Mouse (Mus musculus) heart, adult 11 months (tissue): ENCODE measurements around the gene Pde6d.
A peak's percentile ranks its signal among the peaks of the same experiment; 100 is the strongest.
"Not testable (repeated sequence)": the region's sequence is repeated elsewhere in the genome, so short reads cannot be mapped to it uniquely, and the experiment has no call there.

Experiments used
- DNase-seq: peaks from one replicate; pipeline ENCODE4 v3.0.0; 2022

Pde6d gene

DNA sequence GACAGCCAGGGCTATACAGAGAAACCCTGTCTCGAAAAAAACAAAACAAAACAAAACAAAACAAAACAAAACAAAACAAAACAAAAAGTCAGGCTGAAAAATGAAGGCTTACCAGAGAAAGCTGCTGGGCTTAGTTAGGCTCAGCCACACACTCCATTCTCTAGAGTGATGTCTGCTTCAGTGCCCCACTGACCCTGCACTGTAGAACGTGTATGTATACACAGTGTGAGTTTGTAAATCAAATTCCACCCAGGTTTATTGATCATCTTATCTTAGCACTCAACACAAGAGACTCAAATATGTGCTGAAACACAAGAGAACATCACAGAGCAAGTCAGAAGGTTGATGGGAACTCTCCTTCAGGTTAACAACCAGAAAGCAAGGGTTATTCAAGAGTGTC, 14.0 kb downstream of the Pde6d start:
- DNase-seq = no peak

DNA sequence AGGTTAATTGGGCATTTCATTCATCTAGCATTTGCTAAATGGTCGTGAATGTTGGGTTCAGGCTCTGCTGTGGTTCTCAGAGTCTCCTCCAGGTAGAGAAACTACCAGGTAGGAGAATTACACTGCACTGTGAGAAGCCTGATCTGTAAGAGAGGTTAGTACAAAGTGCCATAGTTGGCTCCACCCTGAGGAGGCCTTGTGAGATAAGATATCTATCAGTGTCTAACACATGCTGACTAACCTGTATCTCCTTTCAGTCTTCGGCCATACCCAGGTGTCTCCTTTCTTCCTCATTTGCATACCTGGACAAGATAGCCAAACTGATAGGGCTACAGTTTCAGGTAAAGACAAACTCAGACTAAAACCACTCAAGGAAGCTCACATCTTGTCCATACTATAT, 19.8 kb downstream of the Pde6d start:
- no peak for DNase-seq

DNA sequence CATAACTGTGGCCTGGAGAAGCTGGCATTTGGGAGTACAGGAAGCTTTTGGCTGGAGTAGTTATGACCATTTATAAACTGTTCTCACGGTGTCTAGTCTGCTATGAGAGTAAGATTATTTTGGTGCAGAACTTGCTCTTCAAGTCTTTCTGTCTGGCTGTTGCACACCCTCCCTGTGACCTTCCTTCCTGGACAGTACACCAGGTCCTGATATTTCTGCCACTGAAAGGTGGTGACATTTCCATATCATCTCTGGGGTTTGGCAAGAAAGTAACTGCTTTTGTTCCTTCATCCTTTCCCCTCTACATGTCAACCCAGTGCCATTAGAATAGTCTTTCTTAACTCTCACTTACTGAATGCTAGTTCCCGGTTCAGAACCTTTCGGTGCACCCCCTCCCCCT, 23.2 kb downstream of the Pde6d start:
- peak; percentile 91 for DNase-seq

DNA sequence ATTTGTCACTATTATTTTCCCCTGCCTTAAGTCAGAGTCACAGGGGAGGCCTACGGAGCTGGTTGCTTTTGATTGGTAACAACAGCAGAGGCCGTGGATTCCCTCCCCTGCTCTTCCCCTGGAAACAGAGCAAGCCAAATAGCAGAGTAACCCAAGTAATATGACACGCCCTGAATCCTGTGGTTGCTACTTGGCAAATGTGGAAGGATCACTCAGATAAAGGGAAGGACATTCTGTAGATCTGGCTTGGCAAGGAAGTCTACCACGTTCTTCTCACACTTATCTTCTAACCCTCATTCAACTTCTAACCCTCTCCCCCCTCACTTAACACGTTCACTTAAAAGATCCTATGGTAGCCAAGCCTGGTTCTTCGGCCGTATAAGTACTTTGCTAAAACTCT, 24.6 kb downstream of the Pde6d start:
- peak; percentile 97 for DNase-seq

DNA sequence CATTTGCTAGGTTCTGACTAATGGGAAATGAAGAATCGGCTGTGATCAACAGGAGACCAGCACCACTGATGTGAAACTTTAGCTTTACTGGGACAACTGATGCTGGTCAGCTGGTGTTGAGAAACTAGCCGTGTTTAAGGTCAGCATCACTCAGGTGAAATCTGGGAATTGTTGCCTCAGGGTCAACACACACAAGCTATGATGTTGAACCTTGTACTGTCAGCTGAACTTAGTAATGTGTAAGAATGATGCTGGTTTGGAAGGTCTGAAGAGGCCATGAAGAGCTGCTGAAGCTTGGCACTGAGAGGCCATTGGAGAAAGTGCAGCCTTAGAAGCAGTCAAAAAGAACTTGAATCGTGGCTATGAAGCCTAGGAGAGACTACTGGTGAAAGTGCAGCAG, 26.8 kb downstream of the Pde6d start:
- DNase-seq = no peak

DNA sequence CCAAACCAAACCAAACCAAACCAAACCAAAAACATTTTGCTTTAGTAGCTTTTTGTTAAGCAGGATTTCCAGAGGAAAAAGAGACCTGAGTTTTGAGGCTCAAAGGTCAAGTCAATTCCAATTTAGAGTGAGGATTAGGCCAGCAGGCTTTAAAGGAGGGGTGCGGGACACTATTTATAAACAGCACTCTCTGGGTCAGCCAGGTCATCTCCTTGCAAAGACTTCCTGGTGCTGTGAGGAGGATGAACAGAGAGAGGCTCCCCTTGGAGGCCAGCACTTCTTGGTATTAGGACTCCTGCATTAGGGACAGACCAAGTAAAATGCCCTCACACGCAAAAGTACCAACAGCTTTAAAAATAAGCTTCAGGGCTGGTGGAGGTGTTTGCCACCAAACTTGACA, 30.6 kb downstream of the Pde6d start:
- DNase-seq = no peak

DNA sequence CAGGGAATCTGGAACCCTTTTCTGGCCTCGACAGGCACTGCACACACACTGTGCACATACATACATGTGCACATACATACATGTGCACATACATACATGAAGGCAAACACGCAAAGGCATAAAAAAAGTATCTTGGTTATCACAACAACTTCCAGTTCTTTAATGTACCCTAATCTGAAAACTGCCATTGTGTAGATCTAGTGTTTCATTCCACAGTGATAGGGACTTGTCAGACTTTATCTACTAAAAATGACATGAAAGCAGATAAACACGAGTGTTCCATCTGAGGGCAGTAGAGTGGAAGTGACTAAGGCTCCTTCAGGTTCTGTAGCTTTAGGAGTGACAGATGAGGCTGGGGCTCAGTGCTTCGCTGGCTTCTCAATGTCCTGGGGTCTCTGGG, 31.1 kb downstream of the Pde6d start:
- no peak for DNase-seq

DNA sequence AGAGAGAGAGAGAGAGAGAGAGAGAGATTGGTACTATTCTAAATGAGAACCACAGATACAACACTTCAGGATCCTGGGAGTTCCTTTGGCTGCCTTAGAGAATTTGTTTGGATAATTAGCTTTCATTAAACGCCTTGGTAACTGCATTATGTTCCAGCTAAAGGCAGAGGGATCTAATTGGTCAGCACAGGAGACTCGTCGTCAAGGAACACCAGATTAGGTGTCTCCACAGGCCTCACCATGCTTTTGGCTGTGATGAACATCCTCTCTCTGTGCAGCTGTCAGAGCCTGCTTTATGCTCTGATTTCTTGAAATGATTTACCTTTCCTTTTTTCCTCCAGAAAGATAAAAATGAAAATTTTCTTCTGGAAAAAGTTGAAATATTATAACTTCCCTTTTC, 35.6 kb downstream of the Pde6d start:
- no peak for DNase-seq

DNA sequence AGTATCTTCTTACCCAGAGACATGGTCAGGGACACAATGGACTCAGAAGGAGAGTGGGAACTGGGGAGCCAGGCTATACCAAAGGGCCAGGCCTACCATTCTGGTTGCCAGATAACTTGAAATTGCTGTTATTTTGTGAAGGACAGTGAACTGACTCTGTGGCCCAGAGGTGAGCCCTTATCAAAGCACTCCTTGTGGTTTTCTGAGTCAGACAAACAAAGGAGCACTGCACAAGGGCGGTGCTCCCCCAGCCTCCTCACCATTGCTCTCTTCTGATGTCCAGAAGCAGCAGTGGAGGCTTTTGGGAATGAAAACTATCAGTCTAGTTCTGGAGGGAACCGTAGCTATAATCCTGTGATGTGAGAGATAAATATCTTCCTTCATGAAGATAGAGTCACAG, 39.8 kb downstream of the Pde6d start:
- no peak for DNase-seq

DNA sequence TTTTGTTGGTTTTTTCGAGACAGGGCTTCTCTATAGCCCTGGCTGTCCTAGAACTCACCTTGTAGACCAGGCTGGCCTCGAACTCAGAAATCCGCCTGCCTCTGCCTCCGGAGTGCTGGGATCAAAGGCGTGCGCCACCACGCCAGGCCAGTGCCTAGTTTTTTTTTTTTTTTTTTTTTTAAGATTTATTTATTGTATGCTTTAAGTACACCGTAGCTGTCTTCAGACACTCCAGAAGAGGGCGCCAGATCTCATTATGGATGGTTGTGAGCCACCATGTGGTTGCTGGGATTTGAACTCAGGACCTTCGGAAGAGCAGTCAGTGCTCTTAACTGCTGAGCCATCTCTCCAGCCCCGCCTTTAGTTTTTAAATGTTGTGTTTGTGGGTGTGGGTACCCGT, 42.8 kb downstream of the Pde6d start:
- not testable (repeated sequence) for DNase-seq

DNA sequence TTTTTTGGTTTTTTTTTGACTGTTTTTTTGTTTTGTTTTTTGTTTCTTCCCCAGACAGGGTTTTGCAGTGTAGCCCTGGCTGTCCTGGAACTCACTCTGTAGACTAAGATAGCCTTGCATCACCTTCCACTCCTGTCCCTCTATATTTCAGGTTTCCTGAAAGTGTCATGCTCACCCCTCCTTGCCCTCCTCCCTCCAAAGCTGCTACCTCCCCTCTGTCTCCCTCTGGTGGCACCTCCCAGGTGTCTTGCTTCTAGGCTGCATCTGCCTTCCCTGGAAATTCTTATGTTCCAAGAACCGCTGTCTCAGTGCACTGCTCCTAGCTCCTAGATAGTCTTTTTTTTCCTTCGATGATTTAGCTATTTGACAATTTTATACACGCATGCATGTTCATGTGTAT, 44.0 kb downstream of the Pde6d start:
- DNase-seq = no peak

DNA sequence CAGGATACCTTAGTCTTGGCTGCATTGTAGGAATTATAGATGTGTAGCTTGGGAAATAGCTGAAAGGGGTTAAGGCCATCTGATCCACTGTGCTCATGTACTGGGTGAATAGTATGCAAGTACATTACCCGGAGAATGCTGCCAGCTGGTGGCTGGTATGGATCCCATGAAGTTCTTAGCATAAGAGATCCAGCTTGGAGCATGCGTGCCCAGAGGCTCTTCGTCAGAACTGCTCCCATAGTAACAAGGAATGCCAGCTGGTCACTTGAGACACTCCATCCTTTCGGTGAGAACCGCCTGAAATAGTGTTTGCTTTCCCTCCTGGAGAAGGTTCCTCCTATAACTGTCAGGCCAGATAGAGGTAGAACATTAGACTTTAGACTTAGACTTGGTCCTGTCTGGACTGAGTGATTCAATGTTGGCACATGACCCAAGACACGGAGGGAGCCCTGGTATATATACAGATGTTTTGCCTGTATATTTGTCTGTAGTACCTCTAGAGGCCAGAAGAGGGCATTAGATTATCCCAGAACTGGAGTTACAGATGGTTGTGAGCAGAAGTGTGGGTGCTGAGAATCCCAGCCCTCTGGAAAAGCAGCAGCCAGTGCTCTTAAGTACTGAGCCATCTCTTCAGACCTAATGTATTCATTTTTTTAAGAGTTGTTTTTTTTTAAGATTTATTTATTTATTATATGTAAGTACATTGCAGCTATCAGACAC, 48.9 kb downstream of the Pde6d start:
- no peak for DNase-seq

DNA sequence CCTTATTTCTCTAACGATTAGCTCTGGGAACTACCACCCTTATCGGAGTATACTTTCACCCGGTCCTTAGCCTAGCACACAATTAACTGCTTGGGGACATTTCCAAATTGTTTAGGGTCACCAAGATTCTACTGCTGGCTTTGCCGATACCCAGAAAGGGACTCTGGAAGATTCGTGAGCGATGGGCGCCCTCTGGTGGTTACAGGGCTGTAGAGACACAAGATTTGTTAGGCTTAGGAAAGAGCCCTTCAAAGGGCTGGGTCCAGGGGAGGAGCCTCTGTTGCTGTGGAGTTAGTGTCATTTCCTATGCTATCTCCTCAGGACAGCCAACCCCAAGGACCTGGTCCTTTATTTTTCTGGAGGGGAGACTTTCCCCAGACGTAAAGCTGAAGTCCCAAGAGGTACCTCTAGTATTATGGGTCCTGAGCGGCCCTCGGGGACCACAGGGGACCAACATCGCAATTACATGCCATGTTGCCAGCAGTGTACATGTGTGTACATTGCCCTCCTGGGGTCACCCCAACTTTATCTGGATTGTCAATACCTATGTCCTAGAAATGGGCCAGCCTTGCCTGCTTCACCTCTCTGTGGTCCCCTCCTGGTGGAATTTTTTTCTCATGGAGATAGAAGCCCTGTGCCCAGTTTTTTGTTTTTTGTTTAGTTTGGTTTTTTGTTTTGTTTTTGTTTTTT, 49.9 kb downstream of the Pde6d start:
- DNase-seq = peak; percentile 97

DNA sequence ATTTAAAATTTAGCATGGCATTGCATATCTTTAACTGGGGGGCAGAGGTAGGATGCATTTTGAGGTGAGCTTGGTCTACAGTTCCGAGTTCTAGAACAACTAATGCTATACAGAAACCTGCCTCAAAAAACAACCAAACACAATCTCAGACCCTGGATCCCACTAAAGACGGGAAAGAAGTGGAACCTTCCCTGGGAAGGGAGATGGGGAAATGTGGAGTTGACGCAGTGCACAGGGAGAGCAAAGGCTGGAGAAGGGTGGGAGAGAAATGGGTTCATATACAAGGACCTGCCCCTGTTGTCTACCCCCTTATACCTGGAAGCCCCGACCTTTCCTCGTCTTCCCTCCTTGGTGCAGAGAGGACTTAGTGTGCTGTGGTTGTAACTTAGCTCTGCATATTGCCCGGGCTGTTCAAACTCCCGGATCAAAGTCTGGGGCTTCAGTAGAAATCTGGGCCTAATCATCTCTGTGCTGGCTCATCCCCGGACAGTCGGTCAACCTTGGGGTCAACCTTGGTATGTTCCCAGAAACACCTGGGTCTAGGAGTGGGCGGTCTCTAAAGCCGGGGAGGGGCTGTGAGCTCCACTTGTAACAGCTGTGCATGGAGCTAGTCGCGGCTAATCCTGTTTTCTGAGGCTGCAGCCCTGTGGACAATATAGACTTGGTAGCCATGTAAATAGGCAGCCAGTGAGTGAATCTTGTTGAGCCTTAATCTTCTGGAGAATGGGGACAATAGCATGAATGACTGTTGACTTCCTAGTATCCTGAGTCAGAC, 50.7 kb downstream of the Pde6d start:
- no peak for DNase-seq

DNA sequence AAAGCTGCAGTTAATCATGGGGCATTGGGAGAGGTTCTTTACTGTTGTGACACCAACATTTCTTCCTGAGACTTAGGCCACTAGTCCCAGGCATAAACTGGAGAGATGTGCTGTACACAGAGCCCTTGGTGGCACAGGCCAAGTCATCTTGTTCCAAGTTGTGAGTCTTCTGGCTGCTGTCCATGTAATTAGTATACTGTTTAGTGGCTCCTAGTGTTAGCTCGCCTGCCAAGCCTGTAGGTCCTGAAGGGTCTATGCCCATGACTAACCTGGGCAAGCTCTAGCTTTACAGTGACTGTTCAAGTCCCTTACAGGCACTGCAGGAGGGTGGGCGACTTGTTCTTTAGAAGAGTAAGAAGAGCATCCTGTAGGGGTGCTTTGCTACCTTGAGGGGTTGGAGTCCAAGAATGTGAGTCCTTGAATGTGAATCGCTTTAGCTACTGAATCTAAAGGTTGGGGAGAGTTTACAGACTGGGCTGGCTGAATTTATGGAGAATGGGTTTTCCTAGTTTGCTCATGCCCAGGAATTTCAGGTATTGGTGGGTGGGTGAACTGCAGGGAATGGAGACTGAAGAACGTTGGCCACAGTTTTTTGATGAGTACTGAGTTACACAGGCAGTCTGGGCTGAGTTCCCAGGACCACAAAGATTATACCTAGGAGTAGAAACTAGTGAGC, 51.4 kb downstream of the Pde6d start:
- no peak for DNase-seq

DNA sequence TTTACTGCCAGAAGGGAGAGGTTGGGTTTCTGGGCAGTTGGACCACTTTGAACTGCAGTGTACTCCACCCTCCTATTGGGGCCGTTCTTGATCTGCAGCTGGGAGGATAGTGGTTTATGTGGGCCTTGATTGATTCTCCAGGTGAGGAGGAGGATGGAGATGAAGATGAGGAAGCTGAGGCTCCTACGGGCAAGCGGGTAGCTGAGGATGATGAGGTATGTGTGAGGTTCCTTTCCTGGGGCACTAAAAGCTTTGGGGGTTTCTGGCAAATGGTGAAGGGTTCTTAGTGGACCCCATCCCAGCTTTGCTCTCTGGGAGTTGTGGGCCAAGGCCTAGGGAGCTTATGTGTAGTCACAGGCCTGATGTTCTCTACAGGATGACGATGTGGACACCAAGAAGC, 52.8 kb downstream of the Pde6d start:
- no peak for DNase-seq

DNA sequence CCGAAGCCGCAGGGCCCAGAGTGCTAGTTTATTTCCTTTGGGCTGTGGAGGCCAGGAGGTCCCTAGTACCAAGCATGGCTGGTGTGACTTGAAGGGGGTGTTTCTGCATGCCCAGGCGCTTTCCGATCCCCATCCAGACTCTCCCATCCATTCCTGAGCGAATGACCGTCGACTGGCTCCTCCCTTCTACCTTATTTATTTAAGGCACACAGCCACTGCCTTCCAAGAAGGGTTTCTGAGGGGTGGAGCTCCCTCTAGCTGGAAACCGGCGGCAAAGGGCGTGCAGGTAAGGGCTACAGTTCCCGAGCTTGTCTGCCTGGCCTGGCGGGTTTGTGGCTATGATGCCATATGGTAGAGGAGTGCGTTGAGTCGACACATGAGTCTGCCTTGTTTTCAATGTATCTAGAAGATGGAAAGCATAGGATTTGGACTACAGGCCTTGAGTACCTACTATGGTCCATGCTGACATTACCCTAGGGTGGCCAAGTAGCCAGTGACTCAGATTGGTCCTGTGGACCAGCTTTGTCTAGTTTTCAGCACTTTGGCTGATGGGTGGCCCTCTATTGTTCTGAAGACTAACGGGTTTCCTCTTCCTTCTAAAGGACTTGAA, 53.8 kb downstream of the Pde6d start:
- peak; percentile 96 for DNase-seq

DNA sequence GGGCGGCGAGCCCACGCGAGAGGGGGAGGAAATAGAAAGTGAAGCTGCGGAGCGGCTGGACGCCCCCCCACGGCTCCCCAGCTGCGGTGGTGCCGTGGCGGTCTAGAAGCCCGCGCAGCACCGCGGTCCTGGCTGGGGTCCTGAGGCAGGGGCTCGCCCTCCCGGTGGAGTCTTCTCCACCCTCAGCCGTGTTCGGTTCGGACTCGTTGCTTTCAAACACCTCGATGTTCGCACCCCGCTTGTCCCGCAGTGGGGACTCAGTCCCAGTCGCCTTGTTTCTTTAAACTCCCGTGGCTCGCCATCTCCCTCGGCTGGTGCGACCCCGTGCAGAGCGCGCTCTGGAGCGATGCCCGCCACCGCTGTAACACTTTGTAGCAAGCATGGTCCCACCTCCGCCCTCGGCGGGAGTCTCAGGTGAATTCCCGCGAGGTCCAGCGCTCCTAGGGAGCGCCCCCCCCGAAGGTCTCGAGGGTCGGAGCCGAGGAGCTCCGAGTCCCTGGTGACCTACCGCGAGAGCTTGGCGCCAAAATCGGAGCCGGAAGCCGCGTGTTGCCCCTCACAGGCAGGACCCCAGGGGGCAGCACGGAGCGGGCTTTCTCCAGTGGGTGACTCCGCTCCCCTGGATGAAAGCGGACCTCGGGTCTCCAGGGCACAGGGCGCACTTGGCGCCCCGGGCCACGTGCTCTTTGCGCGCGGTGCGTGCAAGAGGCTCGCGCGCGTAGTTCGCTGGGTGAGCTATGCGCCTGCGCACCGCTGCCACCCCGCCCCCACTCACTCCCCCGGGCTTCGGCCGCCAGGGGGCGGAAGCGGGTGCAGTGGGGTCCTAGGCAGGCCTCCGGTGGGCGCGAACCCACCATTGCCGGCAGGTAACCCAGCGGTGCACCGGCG, 54.6 kb downstream of the Pde6d start:
- DNase-seq = peak; percentile 99

DNA sequence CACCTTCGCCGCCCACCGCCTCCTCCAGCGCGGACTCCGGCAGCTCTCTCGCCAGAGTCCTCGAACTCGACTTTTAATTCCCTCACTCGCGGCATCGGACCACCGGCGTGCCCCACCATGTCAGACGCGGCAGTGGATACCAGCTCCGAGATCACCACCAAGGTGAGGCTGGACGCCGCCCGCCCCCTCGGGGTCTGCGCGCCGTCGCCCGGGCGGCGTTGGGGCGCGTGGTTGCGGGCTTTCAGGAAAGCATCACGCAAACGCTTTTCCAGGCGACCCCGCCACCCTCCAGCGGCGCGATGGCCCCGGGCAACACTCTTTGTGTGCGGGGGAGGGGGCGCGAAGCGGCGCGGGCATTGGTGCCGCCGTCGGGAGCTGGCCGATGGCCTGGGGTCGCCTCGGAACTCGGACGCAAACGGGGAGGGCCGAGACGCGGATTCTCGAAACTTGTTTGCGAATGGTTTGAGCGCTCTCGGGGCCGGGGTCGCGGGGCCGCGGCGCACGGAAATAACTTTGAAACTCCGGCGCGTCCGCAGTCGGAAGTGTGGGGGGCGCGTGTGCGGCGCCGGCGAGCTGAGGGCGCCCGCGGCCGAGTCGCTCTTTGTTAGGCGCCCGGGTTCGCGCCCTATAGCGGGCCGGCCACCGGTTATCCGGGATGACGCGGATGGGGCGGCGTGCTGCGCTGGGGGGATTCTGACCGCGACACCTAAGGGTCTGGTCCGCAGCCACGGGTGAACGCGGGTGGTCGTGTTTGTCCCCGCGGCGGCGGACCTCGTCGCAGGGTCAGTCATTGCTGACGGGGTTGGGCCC, 55.4 kb downstream of the Pde6d start:
- peak; percentile 96 for DNase-seq

DNA sequence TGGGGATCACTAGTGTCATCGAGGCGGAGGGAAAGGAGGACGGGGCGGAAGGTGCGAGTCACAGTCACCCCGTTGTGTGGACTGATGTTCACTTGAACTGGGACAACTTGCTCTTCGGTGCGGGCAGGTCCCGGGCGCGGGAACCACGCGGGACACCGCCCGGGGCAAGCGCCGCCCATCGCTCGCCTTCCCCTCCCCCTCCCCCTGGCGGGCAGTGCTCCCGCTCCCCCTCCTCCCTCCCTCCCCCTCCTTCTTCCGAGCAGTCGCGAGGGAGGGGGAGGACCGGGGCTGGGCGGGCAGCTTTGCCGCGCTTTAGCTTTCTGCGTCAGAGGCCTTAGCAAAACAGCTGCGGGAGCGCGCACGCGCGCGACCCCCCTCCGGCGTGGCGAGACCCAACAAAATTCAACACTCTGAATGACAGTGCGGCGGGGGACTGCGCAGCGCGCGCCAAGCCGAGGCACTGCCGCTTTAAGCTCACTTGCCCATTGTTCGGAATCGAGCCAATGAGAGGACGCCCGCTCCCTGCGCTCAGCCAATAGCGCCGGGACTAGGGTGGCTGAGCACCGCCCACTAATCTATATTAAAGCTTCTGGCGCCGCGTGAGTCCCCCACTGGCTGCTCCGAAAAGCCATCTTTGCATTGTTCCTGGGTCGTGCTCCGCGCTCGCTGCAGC, 56.2 kb downstream of the Pde6d start, which contains the start of gene Ptma:
Gene Ptma (plus strand): TSS at position 611 of the 673 bp plus-strand sequence.
- peak; percentile 100 for DNase-seq
